Mouse (Mus musculus) spleen, adult 18-20 months (tissue): ENCODE measurements at regions not wholly inside any gene's neighbourhood (a gene's known extent, or its start where the extent isn't known, plus 50 kb on each side); places are given as distances from the start of the nearest gene placed in this dataset.

Experiments used
- DNase-seq, 2 experiments: peaks; one replicate each; pipeline ENCODE4 v3.0.0; 2022; ENCODE audit warnings: mixed read lengths in 2 of 2

- no peak for DNase-seq
Measured at GRCm38 (mm10) chr2:75064406-75065115, 239.0 kb downstream of the Mtx2 start.

GRCm38 (mm10) chr2:75065304-75065703 lies 239.7 kb downstream of the Mtx2 start:
- DNase-seq: no peak

- no peak for DNase-seq
Measured at GRCm38 (mm10) chr2:75069321-75069720, 243.7 kb downstream of the Mtx2 start.

- DNase-seq: no peak
Measured at GRCm38 (mm10) chr2:75072021-75072420, 246.4 kb downstream of the Mtx2 start.

- no peak for DNase-seq
Measured at GRCm38 (mm10) chr2:75072471-75072870, 246.9 kb downstream of the Mtx2 start.

GRCm38 (mm10) chr2:75073178-75073577 lies 247.6 kb downstream of the Mtx2 start:
- no peak for DNase-seq

- DNase-seq: no peak
Measured at GRCm38 (mm10) chr2:75087164-75087563, 261.6 kb downstream of the Mtx2 start.

- DNase-seq: no peak
Measured at GRCm38 (mm10) chr2:75089186-75089585, 263.6 kb downstream of the Mtx2 start.

GRCm38 (mm10) chr2:75089616-75090015 lies 264.0 kb downstream of the Mtx2 start:
- DNase-seq: no peak

GRCm38 (mm10) chr2:75090439-75090838 lies 264.8 kb downstream of the Mtx2 start:
- no peak for DNase-seq

- DNase-seq: no peak
Measured at GRCm38 (mm10) chr2:75101501-75101900, 275.9 kb downstream of the Mtx2 start.

GRCm38 (mm10) chr2:75112751-75113150 lies 287.1 kb downstream of the Mtx2 start:
- DNase-seq: no peak

GRCm38 (mm10) chr2:75114375-75114774 lies 288.8 kb downstream of the Mtx2 start:
- DNase-seq: no peak

GRCm38 (mm10) chr2:75118348-75118926 lies 292.8 kb downstream of the Mtx2 start:
- no peak for DNase-seq

- no peak for DNase-seq
Measured at GRCm38 (mm10) chr2:75119599-75119998, 294.0 kb downstream of the Mtx2 start.

- no peak for DNase-seq
Measured at GRCm38 (mm10) chr2:75133298-75134080, 307.9 kb downstream of the Mtx2 start.

GRCm38 (mm10) chr2:75136618-75137017 lies 311.0 kb downstream of the Mtx2 start:
- DNase-seq: no peak

- no peak for DNase-seq
Measured at GRCm38 (mm10) chr2:75137133-75137982, 311.8 kb downstream of the Mtx2 start.

- DNase-seq: peak in 1 of 2 experiments; percentile 36
Measured at GRCm38 (mm10) chr2:75137983-75138745, 312.6 kb downstream of the Mtx2 start.

- no peak for DNase-seq
Measured at GRCm38 (mm10) chr2:75138746-75139060, 313.1 kb downstream of the Mtx2 start.

- no peak for DNase-seq
Measured at GRCm38 (mm10) chr2:75139544-75139943, 313.9 kb downstream of the Mtx2 start.

GRCm38 (mm10) chr2:75142675-75143074 lies 317.1 kb downstream of the Mtx2 start:
- no peak for DNase-seq
